Mouse (Mus musculus) spleen, postnatal 10 days (tissue): ENCODE results near the gene Ptn.
A peak's percentile ranks its signal among the peaks of the same experiment; 100 is the strongest.
"Not testable (repeated sequence)": the region's sequence is repeated elsewhere in the genome, so short reads cannot be mapped to it uniquely, and the experiment has no call there.

Experiments used
- DNase-seq, 2 experiments: peaks; one replicate each; pipeline ENCODE4 v3.0.0; 2021 to 2022; ENCODE audit warnings: low spot score in 2 of 2

The Ptn gene

GRCm38 (mm10) chr6:36755001-36755885 lies 54.8 kb downstream of the Ptn start:
- DNase-seq = no peak

- DNase-seq = no peak
Measured at GRCm38 (mm10) chr6:36752887-36753286, 57.1 kb downstream of the Ptn start.

DNA sequence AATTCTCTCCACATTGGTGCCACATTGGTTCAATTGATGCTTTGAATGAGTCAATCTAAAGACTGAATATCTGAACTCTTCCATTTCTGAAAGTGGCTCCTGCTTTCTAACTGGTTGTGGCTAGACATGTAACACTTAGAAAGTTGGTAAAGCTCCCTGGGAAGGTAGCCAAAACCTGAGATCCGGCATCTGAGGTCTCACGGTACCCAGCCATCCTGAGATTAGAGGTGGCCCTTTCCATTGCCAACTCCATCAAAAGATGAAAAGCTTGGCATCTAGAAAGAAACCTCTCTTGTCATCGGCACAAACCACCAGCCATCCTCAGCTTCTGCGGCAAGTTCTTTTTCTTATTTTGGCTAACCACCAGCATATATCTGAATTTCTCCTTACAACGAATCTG lies 70.2 kb downstream of the Ptn start:
- DNase-seq = no peak

GRCm38 (mm10) chr6:36736763-36737162 lies 73.3 kb downstream of the Ptn start:
- no peak for DNase-seq

GRCm38 (mm10) chr6:36735622-36736021 lies 74.4 kb downstream of the Ptn start:
- not testable (repeated sequence) for DNase-seq

DNA sequence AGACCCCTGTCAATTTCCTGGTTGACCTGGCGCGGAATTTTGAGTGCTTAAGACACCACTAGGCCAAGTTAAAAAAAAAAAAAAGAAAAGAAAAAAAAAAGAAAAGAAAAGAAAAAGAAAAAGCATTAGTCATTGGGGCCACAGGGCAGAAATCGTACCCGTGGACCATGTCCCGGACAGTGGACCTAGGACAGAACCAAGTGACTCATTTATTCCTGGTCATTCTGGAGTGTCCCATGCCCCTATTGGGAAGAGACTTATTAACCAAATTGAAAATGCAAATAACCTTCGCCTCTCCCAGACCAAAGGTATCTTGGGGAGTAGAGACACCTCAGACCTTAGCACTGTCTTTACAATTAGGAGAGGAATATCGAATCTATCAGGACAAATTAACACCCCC lies 80.2 kb downstream of the Ptn start:
- not testable (repeated sequence) for DNase-seq

- DNase-seq = no peak
Measured at GRCm38 (mm10) chr6:36728079-36728478, 81.9 kb downstream of the Ptn start.

DNA sequence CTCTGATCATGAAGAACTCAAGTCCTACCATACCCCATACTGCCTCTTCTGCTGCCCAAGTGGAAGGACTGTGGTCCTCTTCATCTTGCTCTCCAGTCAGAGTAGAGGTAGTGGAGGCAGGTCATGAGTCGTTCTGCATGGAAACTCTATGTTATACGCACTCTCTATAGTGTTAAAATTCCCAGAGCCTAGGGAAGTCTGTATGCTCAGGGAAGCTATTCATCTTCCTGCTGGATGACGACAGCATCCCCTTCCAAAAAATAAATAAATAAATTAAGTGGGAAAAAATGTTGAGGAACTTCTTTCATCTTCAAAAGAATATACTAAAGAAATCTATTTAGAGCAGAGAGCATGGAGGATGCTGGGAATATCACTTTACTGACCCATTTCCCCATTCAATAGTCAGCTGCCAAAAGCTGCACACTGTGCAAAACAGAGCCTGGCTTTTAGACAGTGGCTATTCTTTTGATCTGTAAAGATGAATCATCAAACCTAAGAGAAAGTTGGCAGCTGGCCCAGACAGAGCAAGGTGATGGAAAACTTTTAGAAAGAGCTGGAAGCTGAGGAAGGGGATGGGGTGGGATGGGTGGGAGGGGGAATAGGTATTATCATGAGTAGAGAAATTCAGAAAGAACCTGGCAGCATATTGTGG lies 84.4 kb downstream of the Ptn start:
- DNase-seq = no peak

DNA sequence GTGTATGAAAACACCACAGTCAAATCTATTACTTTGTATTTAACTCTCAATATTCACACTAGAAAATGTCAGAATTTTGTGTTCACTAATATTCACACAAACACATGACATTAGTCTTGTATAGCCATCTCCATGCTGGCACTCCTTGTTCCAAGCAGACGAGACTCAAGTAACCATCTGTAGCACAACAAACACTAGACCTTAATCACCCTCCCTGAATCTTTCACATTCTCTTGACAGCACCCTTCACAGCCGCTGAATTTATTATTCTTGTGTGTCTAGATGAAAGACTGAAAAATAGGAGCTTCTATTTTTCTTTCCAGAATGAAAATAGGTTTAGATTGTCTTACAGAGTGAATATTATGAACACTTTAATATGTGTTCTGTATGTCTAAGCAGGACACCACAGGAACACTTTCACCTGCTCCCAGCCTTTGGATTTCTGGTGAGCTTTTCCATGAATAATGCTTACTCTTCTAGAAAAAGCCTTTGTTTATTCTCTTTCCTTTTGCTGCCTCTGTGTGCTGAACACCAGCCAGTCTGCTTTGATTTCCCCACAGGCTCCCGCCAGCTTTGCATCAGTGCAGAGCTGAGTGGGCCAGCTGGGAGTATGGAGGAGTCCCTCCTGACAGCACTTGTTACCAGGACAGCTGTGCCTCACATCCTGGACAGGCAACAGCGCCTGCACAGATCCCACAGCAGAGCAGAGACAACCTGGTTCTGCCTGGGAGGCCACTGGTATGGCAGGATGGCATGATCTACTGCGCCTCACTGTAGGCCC lies 87.1 kb downstream of the Ptn start:
- DNase-seq = no peak

GRCm38 (mm10) chr6:36713329-36713728 lies 96.7 kb downstream of the Ptn start:
- no peak for DNase-seq

GRCm38 (mm10) chr6:36695481-36695880 lies 114.5 kb downstream of the Ptn start:
- no peak for DNase-seq

GRCm38 (mm10) chr6:36691497-36691896 lies 118.5 kb downstream of the Ptn start:
- peak in 1 of 2 experiments; percentile 10 for DNase-seq

DNA sequence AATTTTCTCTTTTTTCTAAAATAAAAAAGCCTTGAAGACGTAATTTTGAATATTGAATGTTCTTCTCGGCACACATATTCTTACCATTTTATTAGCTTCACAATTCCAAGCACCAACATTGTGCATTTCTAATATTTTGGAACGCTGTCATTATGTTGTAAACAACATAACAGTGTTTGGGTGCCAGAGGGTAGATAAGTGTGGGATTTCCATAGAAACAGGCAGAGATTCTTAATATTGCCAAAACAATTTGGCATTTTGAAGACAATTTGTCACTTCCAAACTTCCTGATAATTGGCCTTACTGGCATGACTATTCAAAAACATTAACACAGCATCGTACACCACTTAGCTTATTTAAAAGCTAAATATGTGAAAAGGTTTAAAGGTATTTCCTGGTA lies 119.1 kb downstream of the Ptn start:
- DNase-seq = no peak

DNA sequence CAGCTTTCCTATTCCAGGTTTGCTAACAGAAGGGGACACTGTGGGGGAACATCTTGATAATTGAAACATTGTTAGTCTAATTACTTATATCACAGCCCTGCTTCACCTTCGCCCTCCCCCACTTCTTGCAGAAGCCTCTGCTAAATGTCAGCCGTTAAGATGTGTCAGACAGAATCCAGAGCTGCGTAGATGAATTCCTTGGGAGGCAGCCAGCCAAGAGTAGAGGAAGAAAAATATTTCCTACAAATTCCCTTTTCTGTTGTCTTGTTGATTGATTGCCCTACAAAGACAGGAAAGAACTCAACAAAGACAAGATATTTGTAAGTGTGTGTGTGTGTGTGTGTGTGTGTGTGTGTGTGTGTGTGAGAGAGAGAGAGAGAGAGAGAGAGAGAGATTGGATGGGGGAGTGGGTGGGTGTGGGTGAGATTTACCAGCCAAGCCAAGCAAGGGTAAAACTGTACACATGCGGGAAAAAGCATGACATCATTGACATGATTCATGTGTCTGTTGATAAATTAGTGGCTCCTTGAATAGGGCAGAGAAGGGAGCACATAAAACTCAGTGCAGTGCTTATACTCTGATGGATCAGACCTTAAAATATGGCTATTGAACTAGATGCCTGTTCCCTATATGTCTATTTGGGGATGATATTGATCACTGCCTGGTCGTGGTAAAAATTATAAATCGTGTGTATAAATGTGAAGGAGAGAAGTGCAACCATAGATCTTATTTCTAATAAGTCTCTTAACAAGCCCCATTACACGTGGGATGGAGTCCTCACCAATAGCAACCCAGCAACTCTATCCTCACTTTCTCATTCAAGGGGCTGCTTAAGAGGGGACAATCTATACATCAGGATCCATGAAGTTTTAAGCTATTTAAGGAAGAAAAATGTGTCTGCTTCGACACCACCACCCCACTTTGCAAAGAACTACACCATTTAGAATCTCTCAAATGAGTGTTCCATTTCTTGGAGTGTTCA lies 133.0 kb downstream of the Ptn start:
- no peak for DNase-seq

DNA sequence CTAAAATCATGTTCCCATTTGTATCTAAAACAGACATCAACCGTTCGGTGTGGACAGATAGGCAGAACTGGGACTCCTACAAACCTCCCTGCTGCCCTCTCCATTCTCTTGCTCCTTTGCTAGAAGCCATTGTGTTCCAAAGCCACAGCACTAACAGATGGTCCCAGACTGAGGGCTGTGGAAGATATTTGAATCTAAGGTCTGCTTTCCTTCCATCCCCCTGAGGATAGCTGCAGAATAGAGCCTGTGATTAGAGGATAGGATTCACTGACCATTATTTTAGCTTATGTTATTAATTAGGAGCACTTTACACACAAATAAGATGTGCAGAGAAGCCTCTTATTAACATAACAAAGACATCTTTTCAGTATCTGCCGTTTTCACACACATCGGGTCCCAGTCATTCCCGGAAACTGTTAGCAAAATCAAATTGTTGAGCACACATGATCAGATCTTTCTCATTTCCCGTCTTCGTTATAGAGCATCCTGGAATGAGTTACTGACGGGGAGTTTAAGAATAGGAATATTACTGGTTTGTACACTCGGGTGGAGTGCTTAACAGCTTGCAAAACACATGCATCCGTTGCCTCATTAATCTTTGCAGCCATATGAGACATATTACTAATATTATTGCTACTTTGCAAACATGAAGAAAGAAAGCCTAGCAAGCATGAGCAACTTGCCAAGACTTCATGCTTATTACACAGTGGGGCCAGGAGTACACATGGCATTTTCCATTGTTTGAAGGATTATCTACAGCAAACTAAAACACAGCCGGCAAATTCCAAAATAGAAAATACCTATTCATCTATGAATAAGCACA lies 137.4 kb downstream of the Ptn start:
- DNase-seq = no peak

DNA sequence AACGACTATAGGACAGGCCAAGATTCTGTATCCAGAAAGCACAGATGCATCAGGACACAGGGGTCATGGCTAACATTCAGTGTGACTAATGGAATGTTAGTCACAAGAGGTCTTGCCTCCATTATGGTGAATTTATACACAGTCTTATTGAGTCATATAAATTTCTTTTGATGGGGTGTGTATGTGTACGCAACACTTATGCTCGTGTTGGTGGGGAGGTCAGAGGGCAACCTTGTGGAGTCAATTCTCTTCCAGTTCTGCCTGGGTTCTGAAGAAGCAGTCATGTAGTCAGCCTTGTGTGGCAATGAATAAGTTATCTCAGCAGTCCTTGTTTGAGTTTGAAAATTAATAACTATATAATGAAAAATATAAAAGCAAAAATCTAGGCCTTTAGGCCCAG lies 138.7 kb downstream of the Ptn start:
- DNase-seq = no peak
